Mouse (Mus musculus) small intestine, adult 2 months (tissue): ENCODE results near the gene Gm28038.

Experiments used
- CTCF ChIP-seq: fragments of 200-500 bp; IDR thresholded peaks from 2 replicates; pipeline ENCODE4 v1.5.1; 2012; ENCODE audit warnings: low read depth, mild to moderate bottlenecking, control low read depth, inconsistent platforms, low read length, moderate library complexity, mixed read lengths; ENCODE audit not compliant: insufficient replicate concordance, insufficient read length; ENCODE audit errors: extremely low read depth
- POLR2A ChIP-seq: fragments of 200-500 bp; IDR thresholded peaks from 2 replicates; pipeline ENCODE4 v1.6.1; 2012; ENCODE audit warnings: low read depth, mild to moderate bottlenecking, control low read depth, inconsistent platforms, low read length, moderate library complexity

DNA sequence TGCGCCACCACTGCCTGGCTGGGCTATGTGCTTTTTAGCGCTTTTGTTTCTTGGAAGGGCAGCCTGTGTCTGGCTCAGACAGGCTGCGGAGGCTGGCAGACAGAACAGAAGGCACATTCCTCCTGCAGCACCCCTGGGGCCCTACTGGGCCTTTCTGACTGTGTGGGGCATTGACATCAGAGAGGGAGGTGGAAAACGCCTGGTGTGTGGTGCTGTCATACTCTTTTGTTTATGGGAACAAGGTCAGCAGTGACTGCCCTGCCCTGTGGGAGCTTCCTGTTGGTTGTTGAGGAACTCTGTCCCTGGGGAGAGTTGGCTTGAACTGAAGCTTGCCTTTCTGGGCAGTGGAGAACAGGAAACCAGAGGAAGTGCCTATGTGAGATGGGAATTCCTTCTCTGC lies 38.3 kb upstream of the Gm28038 start:
- TF ChIP-seq POLR2A (no peak), CTCF (no peak)
